Mouse (Mus musculus) heart, postnatal 36 days (tissue): ENCODE data around the gene Myl7. TPM values are rescaled to one million over a fixed set of nuclear protein-coding genes. Genes with fewer than 3 reads are reported as not detected.
A peak's percentile ranks its signal among the peaks of the same experiment; 100 is the strongest.
"Not testable (repeated sequence)": the region's sequence is repeated elsewhere in the genome, so short reads cannot be mapped to it uniquely, and the experiment has no call there.

ENCODE experiments used
- DNase-seq, 2 experiments: peaks; one replicate each; pipeline ENCODE4 v3.0.0; 2021 to 2022
- intact Hi-C: fragments of 180-260 bp; cut with DNase I; formaldehyde crosslinking; loops from one replicate; pipeline ENCODE4 v1.15.1; 2025
- total RNA-seq, 2 experiments: library from RNA; stranded (reverse); gene quantifications; 2 replicates each; pipeline ENCODE4 v1.2.3; 2021

The Myl7 gene
- 100 to 1,000 TPM; 502 to 735 TPM for total RNA-seq

DNA sequence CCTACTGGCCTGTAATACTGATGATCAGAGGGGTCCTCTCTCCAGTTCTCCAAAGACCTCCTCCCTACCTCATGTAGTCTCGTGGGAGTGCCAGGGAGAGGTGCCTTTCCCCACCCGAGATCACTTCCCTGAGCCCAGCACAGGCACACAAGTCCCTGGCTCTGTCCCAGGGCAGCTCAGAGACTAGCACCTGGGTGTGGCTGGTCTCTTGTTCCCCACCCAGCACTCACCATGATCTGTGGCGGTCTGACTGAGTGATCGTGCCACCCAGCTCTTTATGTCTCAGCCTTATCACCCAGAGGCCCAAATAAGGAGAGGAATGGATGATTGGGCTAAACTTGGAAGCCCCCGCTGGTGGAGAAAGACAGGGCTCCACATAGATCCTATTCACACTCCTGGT lies at the start of gene Myl7:
Gene Myl7 (minus strand): TSS at position 252 of the 400 bp plus-strand sequence.
- intact Hi-C loops: no loop called here
- DNase-seq: no peak

GRCm38 (mm10) chr11:5947796-5948195 lies 49.2 kb upstream of the Myl7 start:
- intact Hi-C loops: no loop called here

GRCm38 (mm10) chr11:5945096-5945495 lies 46.5 kb upstream of the Myl7 start:
- intact Hi-C loops: no loop called here

More at GRCm38 (mm10) chr11:5947796-5948195, 49.2 kb upstream of the Myl7 start:
- no peak for DNase-seq

GRCm38 (mm10) chr11:5942966-5943365 lies 44.4 kb upstream of the Myl7 start:
- intact Hi-C loops: no loop called here
- DNase-seq: no peak

More at GRCm38 (mm10) chr11:5945096-5945495, 46.5 kb upstream of the Myl7 start:
- DNase-seq: no peak

DNA sequence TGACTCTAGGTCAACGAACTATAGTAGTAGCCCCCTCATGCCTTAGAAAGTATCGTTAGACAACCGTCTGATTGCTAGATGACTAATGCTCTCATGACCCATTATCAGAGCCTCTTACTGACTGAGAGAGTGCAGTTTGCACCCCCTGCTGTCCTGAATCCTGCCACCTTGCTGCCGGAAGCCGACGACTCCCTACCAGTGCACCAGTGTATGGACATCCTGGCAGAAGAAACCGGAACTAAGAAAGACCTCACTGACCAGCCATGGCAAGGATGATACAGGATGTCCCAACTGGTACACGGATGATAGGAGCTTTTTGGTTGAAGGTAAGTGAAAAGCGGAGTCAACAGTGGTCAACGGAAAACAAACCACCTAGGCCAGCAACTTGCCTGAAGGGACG lies 35.9 kb upstream of the Myl7 start:
- intact Hi-C loops, DNase-seq: not testable (repeated sequence)

- intact Hi-C loops, DNase-seq: not testable (repeated sequence)
These were observed 33.4 kb upstream of the Myl7 start for GRCm38 (mm10) chr11:5931947-5932346.

GRCm38 (mm10) chr11:5930578-5930977 lies 32.0 kb upstream of the Myl7 start:
- DNase-seq: no peak
- intact Hi-C loops: no loop called here

- DNase-seq: no peak
- intact Hi-C loops: no loop called here
These were observed 28.2 kb upstream of the Myl7 start for GRCm38 (mm10) chr11:5926696-5927220.

DNA sequence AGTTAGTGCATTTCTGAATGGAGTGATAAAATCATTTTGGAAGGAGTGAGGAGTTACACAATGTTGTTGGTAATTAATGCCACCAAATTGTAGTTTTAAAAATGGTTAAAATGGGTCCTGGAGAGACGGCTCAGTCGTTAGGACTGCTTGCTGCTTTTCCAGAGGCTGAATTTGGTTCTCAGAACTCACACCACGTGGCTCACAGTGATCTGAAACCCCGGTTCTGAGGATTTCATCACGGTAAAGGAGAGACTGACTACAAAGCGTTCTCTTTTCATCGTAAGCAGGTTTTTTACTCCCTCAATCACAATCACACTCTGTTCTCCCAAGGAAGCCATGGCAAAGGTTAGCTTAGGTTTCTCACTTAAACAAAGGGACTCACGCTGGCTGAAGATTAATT lies 26.1 kb upstream of the Myl7 start:
- DNase-seq: no peak
- intact Hi-C loops: no loop called here

DNA sequence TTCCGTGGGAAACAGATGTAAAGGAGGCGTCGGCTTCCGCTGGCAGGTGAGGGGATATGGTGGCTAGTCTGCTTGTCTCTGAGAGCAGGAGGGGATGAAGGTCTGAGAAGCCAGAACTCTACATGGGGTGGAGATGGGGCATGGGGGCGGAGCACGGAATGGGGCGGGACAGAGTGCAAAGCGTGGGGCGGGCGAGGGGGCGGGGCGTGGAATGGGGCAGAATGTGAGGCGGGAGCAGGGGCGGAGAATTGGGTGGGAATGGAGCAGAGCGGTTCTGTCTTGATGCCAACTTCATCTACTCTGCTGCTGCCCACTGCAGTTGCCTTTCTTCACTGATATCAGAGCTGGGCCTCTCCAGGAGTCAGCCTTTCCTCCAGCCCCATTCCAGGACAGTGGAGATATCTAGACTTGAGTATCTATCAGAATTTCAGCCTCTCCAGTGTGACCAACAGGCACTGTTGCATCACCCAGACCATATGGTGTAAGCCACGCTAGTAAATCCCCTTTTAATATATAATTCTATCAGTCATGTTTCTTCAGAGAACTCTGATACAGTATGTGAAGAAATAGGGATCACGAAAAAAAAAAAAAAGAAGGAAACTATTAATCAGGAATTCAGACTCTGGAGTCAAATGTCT lies 21.9 kb upstream of the Myl7 start:
- no peak for DNase-seq
- intact Hi-C loops: no loop called here

GRCm38 (mm10) chr11:5919606-5920005 lies 21.0 kb upstream of the Myl7 start:
- intact Hi-C loops: no loop called here
- no peak for DNase-seq

DNA sequence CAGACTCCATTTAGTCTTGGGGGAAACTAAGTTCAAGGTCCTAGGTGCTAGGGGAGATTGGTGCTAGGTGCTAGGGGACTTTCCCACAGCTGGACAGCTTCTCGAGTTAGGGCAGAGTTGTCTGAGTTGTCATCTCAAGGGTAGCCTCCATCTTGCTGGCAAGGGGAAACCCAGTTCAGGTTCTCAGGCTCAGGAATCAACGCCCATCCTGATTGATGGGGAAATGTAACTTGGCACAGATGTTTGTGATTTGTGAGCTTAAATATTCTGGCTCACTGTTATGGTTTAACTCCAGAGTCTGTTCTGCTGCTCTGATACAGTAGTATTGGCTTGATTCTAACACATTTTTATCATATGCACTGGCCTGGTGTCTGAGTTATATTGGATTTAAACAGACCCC lies 19.5 kb upstream of the Myl7 start:
- intact Hi-C loops: no loop called here
- no peak for DNase-seq

- intact Hi-C loops: no loop called here
These were observed 17.6 kb upstream of the Myl7 start for GRCm38 (mm10) chr11:5916178-5916548.

DNA sequence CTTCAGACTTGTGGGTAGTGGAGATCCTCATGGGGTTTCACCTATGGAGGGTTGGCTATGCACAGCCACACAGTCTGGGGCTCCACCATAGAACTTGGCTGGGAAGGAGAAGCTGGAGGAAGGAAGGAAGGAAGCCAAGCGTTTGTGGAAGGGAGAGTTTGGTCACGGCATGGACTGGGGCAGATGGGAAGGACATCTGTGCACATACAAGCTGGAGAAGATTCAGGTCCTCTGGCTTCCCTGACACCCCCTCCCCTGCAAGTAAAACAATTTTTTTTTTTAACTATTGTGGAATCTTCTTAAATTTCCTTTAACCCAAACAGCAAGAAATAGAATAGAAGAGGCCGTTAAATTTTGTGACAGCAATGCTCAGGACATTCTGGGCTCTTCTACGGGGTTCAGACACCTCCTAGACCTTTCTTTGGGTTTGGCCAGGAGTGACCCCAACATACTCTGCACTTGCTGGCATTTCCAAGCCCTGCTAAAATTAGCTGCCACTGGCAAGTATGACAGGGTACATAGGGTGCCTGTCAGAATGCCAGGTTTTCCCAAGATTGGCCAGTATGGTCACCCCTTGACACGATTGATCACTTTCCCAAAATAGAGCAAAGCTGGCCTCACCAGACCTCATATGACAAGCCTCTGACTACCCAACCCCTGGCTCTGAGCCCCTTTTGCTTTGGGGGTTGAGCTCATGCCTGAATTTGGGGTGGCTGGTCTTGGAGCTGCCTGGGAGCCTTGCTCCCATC lies 17.0 kb upstream of the Myl7 start:
- intact Hi-C loops: no loop called here
- peak; percentile 47 to 54 for DNase-seq

More at GRCm38 (mm10) chr11:5916178-5916548, 17.6 kb upstream of the Myl7 start:
- DNase-seq: peak in 1 of 2 experiments; percentile 34

GRCm38 (mm10) chr11:5914940-5915339 lies 16.4 kb upstream of the Myl7 start:
- no peak for DNase-seq
- intact Hi-C loops: no loop called here

- DNase-seq: no peak
- intact Hi-C loops: no loop called here
These were observed 15.4 kb upstream of the Myl7 start for GRCm38 (mm10) chr11:5913936-5914335.

DNA sequence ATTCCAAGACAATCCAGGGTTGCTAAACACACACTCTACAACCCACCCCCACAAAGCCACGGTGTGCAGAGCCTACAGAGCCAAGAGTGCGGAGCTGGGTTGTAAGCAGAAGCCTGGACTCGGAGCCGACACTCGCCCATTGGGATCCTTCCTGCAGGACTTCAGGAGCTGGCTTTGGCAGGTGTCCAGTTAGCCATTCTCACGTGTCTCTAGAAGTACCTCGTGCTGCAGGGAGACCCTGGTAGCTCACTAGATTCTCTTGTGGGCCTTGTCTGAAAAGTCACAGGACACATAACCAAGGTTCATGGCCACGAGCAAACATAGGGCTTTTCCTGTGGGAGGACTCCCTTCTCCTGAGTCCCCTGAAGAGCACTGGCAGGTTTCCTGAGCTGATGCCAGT lies 14.7 kb upstream of the Myl7 start:
- DNase-seq: no peak
- intact Hi-C loops: no loop called here

DNA sequence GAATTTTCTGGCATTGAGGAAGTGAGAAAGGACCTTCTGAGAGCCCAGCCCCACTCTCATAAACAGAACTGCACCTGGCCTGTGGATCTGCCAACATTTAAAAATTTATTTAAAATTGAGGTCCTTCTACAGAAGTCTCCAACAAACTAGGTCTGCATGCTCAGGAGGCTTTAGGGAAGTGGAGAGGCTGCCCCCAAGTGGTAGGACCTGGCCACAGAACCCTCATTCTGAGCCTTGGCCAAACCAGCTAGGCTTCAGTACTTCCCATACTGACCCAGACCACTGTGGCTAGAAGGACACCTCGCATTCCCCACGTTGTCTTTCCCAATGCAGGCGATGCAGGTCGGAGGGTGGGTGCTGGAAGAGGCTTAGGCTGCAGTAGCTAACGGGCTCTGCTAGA lies 14.1 kb upstream of the Myl7 start:
- DNase-seq: peak; percentile 54 to 68
- intact Hi-C loops: no loop called here

GRCm38 (mm10) chr11:5908642-5909041 lies 10.1 kb upstream of the Myl7 start:
- intact Hi-C loops: no loop called here
- DNase-seq: no peak

DNA sequence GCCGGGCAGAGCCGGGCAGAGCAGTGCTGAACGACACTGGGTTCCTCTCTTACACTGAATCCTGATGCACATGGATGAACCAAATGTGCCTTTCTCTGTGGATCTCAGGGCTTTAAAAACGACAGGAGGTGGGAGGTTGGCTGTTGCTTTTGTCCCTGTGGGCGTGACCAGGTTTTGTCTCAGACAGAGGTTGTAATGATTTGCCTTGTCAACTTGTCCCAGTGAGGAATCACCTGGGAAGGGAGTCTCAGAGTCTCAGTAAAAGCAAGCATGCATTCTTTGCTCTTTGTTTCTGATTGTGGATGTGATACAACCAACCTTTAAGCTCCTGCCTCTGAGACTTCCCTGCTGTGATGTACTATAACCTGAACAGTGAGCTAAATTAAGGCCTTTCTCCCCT lies 8.5 kb upstream of the Myl7 start:
- DNase-seq: no peak
- intact Hi-C loops: no loop called here

DNA sequence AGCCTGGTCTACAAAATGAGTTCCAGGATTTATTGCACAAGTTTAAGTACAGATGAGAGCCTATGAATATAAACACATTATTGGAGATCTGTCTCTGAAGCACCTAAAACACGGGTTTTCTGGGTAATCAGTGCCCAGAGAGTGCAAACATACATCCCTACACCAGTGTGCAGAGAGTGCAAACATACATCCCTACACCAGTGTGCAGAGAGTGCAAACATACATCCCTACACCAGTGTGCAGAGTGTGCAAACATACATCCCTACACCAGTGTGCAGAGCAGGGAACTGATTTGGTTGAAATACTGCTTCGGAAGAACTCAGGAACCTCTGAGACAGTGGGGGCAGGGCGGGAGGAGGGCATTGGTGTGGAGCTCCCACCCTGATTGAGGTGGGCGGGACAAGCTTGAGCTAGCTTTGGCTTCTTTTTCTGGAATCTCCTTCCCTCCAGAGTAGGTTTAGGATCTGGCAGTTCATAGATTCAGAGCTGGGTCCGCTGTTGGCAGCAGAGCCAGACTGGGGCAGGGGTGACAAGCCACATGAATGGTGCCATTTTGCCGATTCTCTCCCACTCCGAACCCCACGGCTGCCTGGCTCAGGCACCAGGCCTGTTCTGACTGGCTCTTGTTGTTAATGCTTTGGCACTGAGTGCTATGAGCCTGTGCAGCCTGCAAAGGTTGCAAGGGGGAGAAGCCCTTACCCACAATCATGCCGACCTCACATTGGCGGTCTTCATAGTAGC lies 7.4 kb upstream of the Myl7 start:
- no peak for DNase-seq
- intact Hi-C loops: no loop called here
